In the genomic region with DNA sequence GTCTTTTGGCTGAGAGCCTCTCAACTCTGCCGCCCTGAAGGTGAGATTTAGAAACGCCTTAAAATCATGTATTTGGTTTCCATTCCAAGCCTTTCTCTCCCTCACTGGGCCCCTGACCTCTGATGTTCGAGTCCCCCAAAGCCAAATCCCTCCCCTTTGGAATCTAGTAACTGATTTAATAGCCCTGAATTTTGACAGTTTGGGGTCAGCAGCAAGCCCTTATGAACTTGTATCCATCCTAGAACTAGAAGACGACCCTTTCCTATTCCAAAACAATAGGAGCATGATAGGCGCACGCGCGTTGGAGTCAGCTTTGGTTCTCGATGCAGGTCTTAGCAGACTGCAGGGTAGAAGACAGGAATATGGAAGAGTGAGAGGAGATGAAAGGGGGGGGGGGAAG, we compare ENCODE assay signal across 7 mouse cellular contexts. TPM values are rescaled to one million over a fixed set of nuclear protein-coding genes. Genes with fewer than 3 reads are reported as not detected.
DNase-seq lines count a peak whose midpoint lies in the region; ATAC-seq and TF ChIP-seq lines count a peak whose summit lies in the region.

No protein-coding gene starts in this region.

- no peaks in the 10 kb centered on the region for H3K36me3 ChIP-seq in hindbrain, embryonic 15.5 days
- no peaks in the 10 kb centered on the region for H3K36me3 ChIP-seq in liver, embryonic 13.5 days
- no peaks in the 10 kb centered on the region for H3K36me3 ChIP-seq in neural tube, embryonic 12.5 days

- 4% methylated on average over 9 of the region's 9 CpGs for WGBS in hindbrain, embryonic 15.5 days
- WGBS in liver, embryonic 13.5 days (ENCODE audit: insufficient replicate concordance), result 5% methylated on average over 9 of the region's 9 CpGs
- WGBS in neural tube, embryonic 12.5 days, result 6% methylated on average over 9 of the region's 9 CpGs

- DNase-seq in right cerebral cortex, postnatal 10 days (ENCODE audit: low spot score in 2 of 2), result peak; percentile 53 to 57
- no peak for DNase-seq in right cerebral cortex, postnatal 25 days
- DNase-seq in liver, embryonic 13.5 days, result no peak
- no peak for DNase-seq in yolk sac, embryonic 10.5 days (ENCODE audit: low spot score)

- peak overlapping the region; percentile 59 for H3K4me3 ChIP-seq in cortical plate, adult 2 months (ENCODE audit: insufficient read depth, low read length)
- peak overlapping the region; percentile 59 for H3K4me3 ChIP-seq in hindbrain, embryonic 15.5 days
- peak overlapping the region; percentile 65 for H3K4me3 ChIP-seq in liver, embryonic 13.5 days (replicated peaks)
- H3K4me3 ChIP-seq in neural tube, embryonic 12.5 days, result peak overlapping the region; percentile 51

- H3K27me3 ChIP-seq in hindbrain, embryonic 15.5 days, result no peaks in the 10 kb centered on the region
- H3K27me3 ChIP-seq in liver, embryonic 13.5 days, result no peaks in the 10 kb centered on the region
- H3K27me3 ChIP-seq in neural tube, embryonic 12.5 days (replicated peaks), result no peaks in the 10 kb centered on the region

- no peak for TF ChIP-seq POLR2A in cortical plate, adult 2 months (IDR thresholded peaks at IDR 0.05; ENCODE audit: extremely low read depth, insufficient read depth, low read length)

- peak overlapping the region; percentile 54 for H3K4me2 ChIP-seq in hindbrain, embryonic 15.5 days
- H3K4me2 ChIP-seq in liver, embryonic 13.5 days, result peak overlapping the region; percentile 90
- H3K4me2 ChIP-seq in neural tube, embryonic 12.5 days (replicated peaks), result peak overlapping the region; percentile 71

- H3K27ac ChIP-seq in cortical plate, adult 2 months (ENCODE audit: insufficient read depth, low read length), result peak overlapping the region; percentile 36
- peak overlapping the region; percentile 90 for H3K27ac ChIP-seq in hindbrain, embryonic 15.5 days (replicated peaks)
- peak overlapping the region; percentile 26 for H3K27ac ChIP-seq in liver, embryonic 13.5 days
- peak overlapping the region; percentile 66 for H3K27ac ChIP-seq in neural tube, embryonic 12.5 days

- ATAC-seq in hindbrain, embryonic 15.5 days (ENCODE audit: low FRiP score, low read depth), result peak; percentile 77
- peak; percentile 32; the same call in 1 of the 2 replicates for ATAC-seq in liver, embryonic 13.5 days (ENCODE audit: low read depth)
- peak; percentile 67 for ATAC-seq in neural tube, embryonic 12.5 days (ENCODE audit: low FRiP score, low read depth)

- no peak for TF ChIP-seq CTCF in cortical plate, adult 2 months (IDR thresholded peaks at IDR 0.05; ENCODE audit: extremely low read depth, insufficient read depth, low read length)

- peaks cover 5% of the 10 kb centered on the region for H3K4me1 ChIP-seq in cortical plate, adult 2 months (ENCODE audit: control insufficient read depth, insufficient read depth, low read length)
- H3K4me1 ChIP-seq in hindbrain, embryonic 15.5 days (replicated peaks), result peaks cover 41% of the 10 kb centered on the region
- peaks cover 77% of the 10 kb centered on the region for H3K4me1 ChIP-seq in liver, embryonic 13.5 days (replicated peaks)
- peaks cover 9% of the 10 kb centered on the region; the same call in 1 of the 2 replicates for H3K4me1 ChIP-seq in neural tube, embryonic 12.5 days

- H3K9me3 ChIP-seq in hindbrain, embryonic 15.5 days, result no peaks in the 10 kb centered on the region
- no peaks in the 10 kb centered on the region for H3K9me3 ChIP-seq in liver, embryonic 13.5 days (replicated peaks)
- H3K9me3 ChIP-seq in neural tube, embryonic 12.5 days, result no peaks in the 10 kb centered on the region

- peak overlapping the region; percentile 50 for H3K9ac ChIP-seq in hindbrain, embryonic 15.5 days
- H3K9ac ChIP-seq in liver, embryonic 13.5 days, result peak overlapping the region; percentile 23; the same call in 1 of the 2 replicates
- H3K9ac ChIP-seq in neural tube, embryonic 12.5 days, result peak overlapping the region; percentile 49

RNA-seq across cellular contexts. Expression of gene Insr, which starts 58.9 kb away (rescaled TPM):
- 15.1 TPM in 2 replicates for polyA plus RNA-seq in cortical plate, adult 2 months (2012; rRNA removed)
- polyA plus RNA-seq in hindbrain, embryonic 15.5 days (2015; fragmentation: Nextera tagmentation; extraction: Ambion mirVana), result 52.5 and 55.9 TPM in 2 replicates
- polyA plus RNA-seq in liver, embryonic 13.5 days (2015; fragmentation: Nextera tagmentation; extraction: Ambion mirVana), result 12.8 and 13.2 TPM in 2 replicates
- polyA plus RNA-seq in neural tube, embryonic 12.5 days (2016; fragmentation: Nextera tagmentation; extraction: Ambion mirVana), result 53.7 and 55.6 TPM in 2 replicates

Comparison
In these comparisons a context has a peak if more than half of its experiments do, and no peak if none do; other contexts are left out.
1. DNase-seq: peak in right cerebral cortex, postnatal 10 days (2 of 2); none in right cerebral cortex, postnatal 25 days (single experiment), liver, embryonic 13.5 days (single experiment) and yolk sac, embryonic 10.5 days (single experiment).
2. H3K27ac ChIP-seq: peak in every context shown above with its lines; median percentile 90 in hindbrain, embryonic 15.5 days; 66 in neural tube, embryonic 12.5 days; 36 in cortical plate, adult 2 months; 26 in liver, embryonic 13.5 days.
3. Peak in every context shown above with its lines, with median percentiles within 50 percentile points of each other: H3K4me3 ChIP-seq, ATAC-seq, H3K4me2 ChIP-seq and H3K9ac ChIP-seq.